Mouse (Mus musculus): Measurements from ENCODE around the gene Foxi2. TPM values are rescaled to one million over a fixed set of nuclear protein-coding genes. Genes with fewer than 3 reads are reported as not detected.

Gene Foxi2
- polyA plus RNA-seq, 1 experiment from 2014 or later: 0.14 TPM

GRCm38 (mm10) chr7:135408501-135408900 lies 1.6 kb upstream of the Foxi2 start:
- no peaks in the 10 kb centered on the region for H3K36me3 ChIP-seq (replicated peaks)
- no peak overlapping the region for H3K9ac ChIP-seq
- 73% methylated on average over 3 of the region's 3 CpGs for WGBS
- peaks cover 56% of the 10 kb centered on the region for H3K27me3 ChIP-seq
- H3K4me3 ChIP-seq (replicated peaks): no peak overlapping the region
- H3K27ac ChIP-seq: no peak overlapping the region
- no peaks in the 10 kb centered on the region for H3K9me3 ChIP-seq
- peaks cover 7% of the 10 kb centered on the region for H3K4me1 ChIP-seq
- no peak for ATAC-seq (ENCODE audit: low FRiP score)
- H3K4me2 ChIP-seq: no peak overlapping the region

GRCm38 (mm10) chr7:135412357-135412756 lies 2.2 kb downstream of the Foxi2 start:
- H3K27me3 ChIP-seq: peaks cover 56% of the 10 kb centered on the region
- peaks cover 7% of the 10 kb centered on the region for H3K4me1 ChIP-seq
- no peaks in the 10 kb centered on the region for H3K36me3 ChIP-seq (replicated peaks)
- 66% methylated on average over 6 of the region's 6 CpGs for WGBS
- H3K4me2 ChIP-seq: no peak overlapping the region
- H3K4me3 ChIP-seq (replicated peaks): no peak overlapping the region
- no peak for ATAC-seq (ENCODE audit: low FRiP score)
- no peaks in the 10 kb centered on the region for H3K9me3 ChIP-seq
- no peak overlapping the region for H3K9ac ChIP-seq
- no peak overlapping the region for H3K27ac ChIP-seq

GRCm38 (mm10) chr7:135428840-135429239 lies 18.7 kb downstream of the Foxi2 start:
- no peaks in the 10 kb centered on the region for H3K4me1 ChIP-seq
- ATAC-seq (ENCODE audit: low FRiP score): no peak
- H3K9ac ChIP-seq: no peak overlapping the region
- H3K9me3 ChIP-seq: no peaks in the 10 kb centered on the region
- 91% methylated on average over 6 of the region's 6 CpGs for whole genome bisulfite sequencing
- no peak overlapping the region for H3K4me3 ChIP-seq (replicated peaks)
- H3K36me3 ChIP-seq (replicated peaks): no peaks in the 10 kb centered on the region
- no peak overlapping the region for H3K27ac ChIP-seq
- H3K4me2 ChIP-seq: no peak overlapping the region
- no peaks in the 10 kb centered on the region for H3K27me3 ChIP-seq

GRCm38 (mm10) chr7:135430903-135431302 lies 20.8 kb downstream of the Foxi2 start:
- no peaks in the 10 kb centered on the region for H3K4me1 ChIP-seq
- 76% methylated on average over 2 of the region's 2 CpGs for WGBS
- H3K9me3 ChIP-seq: no peaks in the 10 kb centered on the region
- no peak for ATAC-seq (ENCODE audit: low FRiP score)
- H3K27me3 ChIP-seq: no peaks in the 10 kb centered on the region
- H3K9ac ChIP-seq: no peak overlapping the region
- H3K4me2 ChIP-seq: no peak overlapping the region
- H3K36me3 ChIP-seq (replicated peaks): no peaks in the 10 kb centered on the region
- H3K27ac ChIP-seq: no peak overlapping the region
- H3K4me3 ChIP-seq (replicated peaks): no peak overlapping the region

GRCm38 (mm10) chr7:135443903-135444302 lies 33.8 kb downstream of the Foxi2 start:
- no peaks in the 10 kb centered on the region for H3K36me3 ChIP-seq (replicated peaks)
- H3K4me3 ChIP-seq (replicated peaks): no peak overlapping the region
- H3K9me3 ChIP-seq: no peaks in the 10 kb centered on the region
- H3K27me3 ChIP-seq: no peaks in the 10 kb centered on the region
- no peaks in the 10 kb centered on the region for H3K4me1 ChIP-seq
- 84% methylated on average over 4 of the region's 4 CpGs for WGBS
- no peak overlapping the region for H3K27ac ChIP-seq
- no peak overlapping the region for H3K9ac ChIP-seq
- no peak overlapping the region for H3K4me2 ChIP-seq
- no peak for ATAC-seq (ENCODE audit: low FRiP score)

- no peaks in the 10 kb centered on the region for H3K27me3 ChIP-seq
Measured at GRCm38 (mm10) chr7:135451340-135451739, 41.2 kb downstream of the Foxi2 start.

GRCm38 (mm10) chr7:135452366-135452765 lies 42.3 kb downstream of the Foxi2 start:
- no peaks in the 10 kb centered on the region for H3K4me1 ChIP-seq
- no peak overlapping the region for H3K4me2 ChIP-seq
- no peak for ATAC-seq (ENCODE audit: low FRiP score)
- no peaks in the 10 kb centered on the region for H3K9me3 ChIP-seq
- WGBS: 89% methylated on average over 1 of the region's 1 CpGs
- H3K9ac ChIP-seq: no peak overlapping the region
- no peak overlapping the region for H3K4me3 ChIP-seq (replicated peaks)
- H3K36me3 ChIP-seq (replicated peaks): no peaks in the 10 kb centered on the region
- H3K27me3 ChIP-seq: no peaks in the 10 kb centered on the region
- no peak overlapping the region for H3K27ac ChIP-seq

More at GRCm38 (mm10) chr7:135451340-135451739, 41.2 kb downstream of the Foxi2 start:
- H3K9ac ChIP-seq: no peak overlapping the region
- WGBS: 77% methylated on average over 3 of the region's 3 CpGs
- H3K4me2 ChIP-seq: no peak overlapping the region
- H3K4me3 ChIP-seq (replicated peaks): no peak overlapping the region
- no peak for ATAC-seq (ENCODE audit: low FRiP score)
- H3K9me3 ChIP-seq: no peaks in the 10 kb centered on the region
- no peaks in the 10 kb centered on the region for H3K36me3 ChIP-seq (replicated peaks)
- no peaks in the 10 kb centered on the region for H3K4me1 ChIP-seq
- no peak overlapping the region for H3K27ac ChIP-seq

GRCm38 (mm10) chr7:135453690-135454089 lies 43.6 kb downstream of the Foxi2 start:
- Histone ChIP-seq H3K4me3 (replicated peaks) (no peak overlapping the region), H3K4me2 (no peak overlapping the region), H3K27me3 (no peaks in the 10 kb centered on the region), H3K4me1 (no peaks in the 10 kb centered on the region), H3K9me3 (no peaks in the 10 kb centered on the region), H3K36me3 (replicated peaks) (no peaks in the 10 kb centered on the region), H3K9ac (no peak overlapping the region), H3K27ac (no peak overlapping the region)
- WGBS: 74% methylated on average over 3 of the region's 3 CpGs
- ATAC-seq (ENCODE audit: low FRiP score): no peak

Other genes starting within 250 kb of the Foxi2 start
- gene Nps, start 151.6 kb upstream of the Foxi2 start, polyA plus RNA-seq (2016; fragmentation: Nextera tagmentation; extraction: Ambion mirVana): not detected in 2 replicates
- not detected in 2 replicates for gene Clrn3, start 118.3 kb downstream of the Foxi2 start, polyA plus RNA-seq (2016; fragmentation: Nextera tagmentation; extraction: Ambion mirVana)
- gene Ptpre, start 127.2 kb downstream of the Foxi2 start, polyA plus RNA-seq (2016; fragmentation: Nextera tagmentation; extraction: Ambion mirVana): 1.1 and 1.3 TPM in 2 replicates

Data from forebrain, embryonic 12.5 days (tissue).